Mouse (Mus musculus): ENCODE measurements around the gene Prpf8. TPM values are rescaled to one million over a fixed set of nuclear protein-coding genes. Genes with fewer than 3 reads are reported as not detected.

The Prpf8 gene
- polyA plus RNA-seq, 1 experiment: 35.4 TPM

GRCm38 (mm10) chr11:75448575-75448974, 38.0 kb upstream of the Prpf8 start:
- Histone ChIP-seq H3K27ac (ENCODE audit: control insufficient read depth, insufficient read depth, low read depth, low read length, poor library complexity) (peak overlapping the region; percentile 37), H3K4me3 (replicated peaks; ENCODE audit: control insufficient read depth, low read depth, low read length) (no peak overlapping the region), H3K4me1 (ENCODE audit: control insufficient read depth, insufficient read depth, low read length) (peaks cover 3% of the 10 kb centered on the region)
- WGBS: 69% methylated on average over 3 of the region's 3 CpGs
- TF ChIP-seq POLR2A (IDR thresholded peaks at IDR 0.05; ENCODE audit: borderline replicate concordance, control insufficient read depth, low read depth, low read length): no peak
- TF ChIP-seq CTCF (IDR thresholded peaks at IDR 0.05; ENCODE audit: control insufficient read depth, insufficient read depth, low read length): no peak

- peak overlapping the region; percentile 90 for H3K27ac ChIP-seq (ENCODE audit: control insufficient read depth, insufficient read depth, low read depth, low read length, poor library complexity)
- TF ChIP-seq CTCF (IDR thresholded peaks at IDR 0.05; ENCODE audit: control insufficient read depth, insufficient read depth, low read length) (no peak), POLR2A (IDR thresholded peaks at IDR 0.05; ENCODE audit: borderline replicate concordance, control insufficient read depth, low read depth, low read length) (peak; percentile 28; the same call in 1 of the 2 replicates)
- peak overlapping the region; percentile 58 for H3K4me3 ChIP-seq (replicated peaks; ENCODE audit: control insufficient read depth, low read depth, low read length)
- H3K4me1 ChIP-seq (ENCODE audit: control insufficient read depth, insufficient read depth, low read length): peaks cover 6% of the 10 kb centered on the region
- WGBS: 42% methylated on average over 7 of the region's 7 CpGs
These were observed 36.9 kb upstream of the Prpf8 start for GRCm38 (mm10) chr11:75449695-75450094.

- H3K4me3 ChIP-seq (replicated peaks; ENCODE audit: control insufficient read depth, low read depth, low read length): peak overlapping the region; percentile 66
- H3K27ac ChIP-seq (ENCODE audit: control insufficient read depth, insufficient read depth, low read depth, low read length, poor library complexity): peak overlapping the region; percentile 90
- TF ChIP-seq POLR2A (IDR thresholded peaks at IDR 0.05; ENCODE audit: borderline replicate concordance, control insufficient read depth, low read depth, low read length) (no peak), CTCF (IDR thresholded peaks at IDR 0.05; ENCODE audit: control insufficient read depth, insufficient read depth, low read length) (no peak)
- H3K4me1 ChIP-seq (ENCODE audit: control insufficient read depth, insufficient read depth, low read length): peaks cover 8% of the 10 kb centered on the region
- WGBS: 64% methylated on average over 8 of the region's 8 CpGs
These were observed 36.2 kb upstream of the Prpf8 start for GRCm38 (mm10) chr11:75450304-75450908.

- peaks cover 8% of the 10 kb centered on the region for H3K4me1 ChIP-seq (ENCODE audit: control insufficient read depth, insufficient read depth, low read length)
- H3K4me3 ChIP-seq (replicated peaks; ENCODE audit: control insufficient read depth, low read depth, low read length): peak overlapping the region; percentile 66
- H3K27ac ChIP-seq (ENCODE audit: control insufficient read depth, insufficient read depth, low read depth, low read length, poor library complexity): peak overlapping the region; percentile 90
- no peak for TF ChIP-seq CTCF (IDR thresholded peaks at IDR 0.05; ENCODE audit: control insufficient read depth, insufficient read depth, low read length)
- TF ChIP-seq POLR2A (IDR thresholded peaks at IDR 0.05; ENCODE audit: borderline replicate concordance, control insufficient read depth, low read depth, low read length): peak; percentile 69; the same call in 1 of the 2 replicates
- WGBS: 67% methylated on average over 15 of the region's 15 CpGs
These were observed 35.7 kb upstream of the Prpf8 start for GRCm38 (mm10) chr11:75450936-75451335.

- TF ChIP-seq POLR2A (IDR thresholded peaks at IDR 0.05; ENCODE audit: borderline replicate concordance, control insufficient read depth, low read depth, low read length): no peak
- TF ChIP-seq CTCF (IDR thresholded peaks at IDR 0.05; ENCODE audit: control insufficient read depth, insufficient read depth, low read length): no peak
- Histone ChIP-seq H3K4me3 (replicated peaks; ENCODE audit: control insufficient read depth, low read depth, low read length) (no peak overlapping the region), H3K27ac (ENCODE audit: control insufficient read depth, insufficient read depth, low read depth, low read length, poor library complexity) (no peak overlapping the region), H3K4me1 (ENCODE audit: control insufficient read depth, insufficient read depth, low read length) (peaks cover 11% of the 10 kb centered on the region)
- WGBS: 91% methylated on average over 8 of the region's 8 CpGs
These were observed 34.5 kb upstream of the Prpf8 start for GRCm38 (mm10) chr11:75452081-75452480.

GRCm38 (mm10) chr11:75452812-75453557, 33.6 kb upstream of the Prpf8 start:
- no peak overlapping the region for H3K4me3 ChIP-seq (replicated peaks; ENCODE audit: control insufficient read depth, low read depth, low read length)
- TF ChIP-seq CTCF (IDR thresholded peaks at IDR 0.05; ENCODE audit: control insufficient read depth, insufficient read depth, low read length) (no peak), POLR2A (IDR thresholded peaks at IDR 0.05; ENCODE audit: borderline replicate concordance, control insufficient read depth, low read depth, low read length) (no peak)
- H3K27ac ChIP-seq (ENCODE audit: control insufficient read depth, insufficient read depth, low read depth, low read length, poor library complexity): no peak overlapping the region
- WGBS: 91% methylated on average over 31 of the region's 31 CpGs
- H3K4me1 ChIP-seq (ENCODE audit: control insufficient read depth, insufficient read depth, low read length): peaks cover 12% of the 10 kb centered on the region

GRCm38 (mm10) chr11:75453991-75454930, 32.4 kb upstream of the Prpf8 start, which contains the start of gene Wdr81:
TSS of gene Wdr81 (minus strand) at chr11:75454717.
- TF ChIP-seq CTCF (IDR thresholded peaks at IDR 0.05; ENCODE audit: control insufficient read depth, insufficient read depth, low read length): peak; percentile 55
- peak; percentile 85; the same call in 1 of the 2 replicates for TF ChIP-seq POLR2A (IDR thresholded peaks at IDR 0.05; ENCODE audit: borderline replicate concordance, control insufficient read depth, low read depth, low read length)
- Histone ChIP-seq H3K4me1 (ENCODE audit: control insufficient read depth, insufficient read depth, low read length) (peaks cover 15% of the 10 kb centered on the region), H3K27ac (ENCODE audit: control insufficient read depth, insufficient read depth, low read depth, low read length, poor library complexity) (peak within 1 kb of the TSS; percentile 66), H3K4me3 (replicated peaks; ENCODE audit: control insufficient read depth, low read depth, low read length) (peak within 1 kb of the TSS; percentile 79)
- WGBS: 3% methylated on average over 56 of the region's 56 CpGs
